Mouse (Mus musculus) midbrain, embryonic 10.5 days (tissue): ENCODE data around the gene Ppp1r16b. TPM values are rescaled to one million over a fixed set of nuclear protein-coding genes. Genes with fewer than 3 reads are reported as not detected.
"Not testable (repeated sequence)": the region's sequence is repeated elsewhere in the genome, so short reads cannot be mapped to it uniquely, and the experiment has no call there.

Experiments
- DNase-seq: peaks from one replicate; pipeline ENCODE4 v3.0.0-alpha.2; 2017; ENCODE audit warnings: low spot score
- H3K27ac ChIP-seq: fragments of 300-500 bp; sonication (generic); replicated peaks from 2 replicates; pipeline ENCODE4 v1.5.1; 2016; ENCODE audit warnings: mild to moderate bottlenecking
- H3K27me3 ChIP-seq: fragments of 300-500 bp; sonication (generic); 2 replicates; pipeline ENCODE4 v1.6.1; 2016; ENCODE audit warnings: low read depth, mild to moderate bottlenecking; ENCODE audit not compliant: poor library complexity, severe bottlenecking
- H3K36me3 ChIP-seq: fragments of 300-500 bp; sonication (generic); 2 replicates; pipeline ENCODE4 v1.6.1; 2016; ENCODE audit warnings: mild to moderate bottlenecking, moderate library complexity
- H3K4me1 ChIP-seq: fragments of 300-500 bp; sonication (generic); 2 replicates; pipeline ENCODE4 v1.6.1; 2016
- H3K4me3 ChIP-seq: fragments of 300-500 bp; sonication (generic); 2 replicates; pipeline ENCODE4 v1.5.1; 2016; ENCODE audit warnings: mild to moderate bottlenecking, moderate library complexity
- H3K9me3 ChIP-seq: fragments of 300-500 bp; sonication (generic); replicated peaks from 2 replicates; pipeline ENCODE4 v1.6.1; 2016; ENCODE audit warnings: mild to moderate bottlenecking
- WGBS: fragments of 180-500 bp; shearing (Covaris S2); methylation state at CpG from one replicate; pipeline ENCODE4 v1.1.7; 2016; 5-methylcytosine and 5-hydroxymethylcytosine counted together
- polyA plus RNA-seq: library from polyadenylated mRNA; unstranded; fragments of >200 nt; fragmentation: Nextera tagmentation; extraction: Ambion mirVana; gene quantifications from 2 replicates; pipeline ENCODE4 v1.2.1, GENCODE M21; 2016

Ppp1r16b gene
- polyA plus RNA-seq, 1 experiment from 2014 or later, result 3.7 TPM

- WGBS, result 80% methylated on average over 4 of the region's 4 CpGs
- peaks cover 29% of the 10 kb centered on the region for H3K4me1 ChIP-seq
- H3K27ac ChIP-seq, result no peak overlapping the region
- no peak for DNase-seq
- no peaks in the 10 kb centered on the region for H3K36me3 ChIP-seq
- no peaks in the 10 kb centered on the region for H3K27me3 ChIP-seq
- no peaks in the 10 kb centered on the region for H3K9me3 ChIP-seq
- H3K4me3 ChIP-seq, result no peak overlapping the region
Measured at GRCm38 (mm10) chr2:158722135-158722534, 56.9 kb downstream of the Ppp1r16b start.

DNA sequence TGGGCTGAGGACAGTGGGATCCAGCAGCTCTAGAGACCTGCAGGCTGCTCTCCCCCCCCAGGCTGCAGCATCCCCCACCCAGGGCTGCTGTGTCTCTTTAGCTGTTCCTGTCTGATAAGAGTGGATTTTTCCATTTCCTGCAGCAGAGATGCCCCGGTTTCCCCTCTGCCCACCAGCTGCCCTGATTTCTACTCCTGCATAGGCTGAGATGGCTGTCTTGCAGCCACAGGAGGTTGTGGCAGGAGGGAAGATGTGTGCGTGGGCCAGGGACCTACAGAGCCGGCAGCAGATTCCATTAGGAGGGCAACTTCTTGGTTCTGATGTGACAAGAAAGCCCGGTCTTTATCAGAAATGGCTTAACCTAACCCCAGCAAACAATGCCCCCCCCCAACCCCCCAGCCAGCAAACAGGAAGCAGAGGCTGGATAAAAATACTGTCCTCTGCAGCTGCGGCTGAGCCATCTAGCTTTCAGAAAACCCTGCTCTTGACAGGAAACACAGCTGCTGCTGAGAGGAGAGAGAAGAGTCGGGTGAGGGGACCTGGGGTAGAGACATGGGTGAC, 57.9 kb downstream of the Ppp1r16b start:
- Histone ChIP-seq H3K9me3 (no peaks in the 10 kb centered on the region), H3K27me3 (no peaks in the 10 kb centered on the region), H3K4me1 (peaks cover 29% of the 10 kb centered on the region), H3K27ac (peak overlapping the region; percentile 35; the same call in 1 of the 2 replicates), H3K36me3 (no peaks in the 10 kb centered on the region), H3K4me3 (no peak overlapping the region)
- WGBS, result 75% methylated on average over 6 of the region's 6 CpGs
- no peak for DNase-seq

GRCm38 (mm10) chr2:158723806-158724205, 58.6 kb downstream of the Ppp1r16b start:
- no peaks in the 10 kb centered on the region for H3K27me3 ChIP-seq
- H3K4me1 ChIP-seq, result peaks cover 29% of the 10 kb centered on the region
- no peaks in the 10 kb centered on the region for H3K36me3 ChIP-seq
- no peak overlapping the region for H3K4me3 ChIP-seq
- 66% methylated on average over 6 of the region's 6 CpGs for WGBS
- H3K9me3 ChIP-seq, result no peaks in the 10 kb centered on the region
- H3K27ac ChIP-seq, result no peak overlapping the region
- no peak for DNase-seq

DNA sequence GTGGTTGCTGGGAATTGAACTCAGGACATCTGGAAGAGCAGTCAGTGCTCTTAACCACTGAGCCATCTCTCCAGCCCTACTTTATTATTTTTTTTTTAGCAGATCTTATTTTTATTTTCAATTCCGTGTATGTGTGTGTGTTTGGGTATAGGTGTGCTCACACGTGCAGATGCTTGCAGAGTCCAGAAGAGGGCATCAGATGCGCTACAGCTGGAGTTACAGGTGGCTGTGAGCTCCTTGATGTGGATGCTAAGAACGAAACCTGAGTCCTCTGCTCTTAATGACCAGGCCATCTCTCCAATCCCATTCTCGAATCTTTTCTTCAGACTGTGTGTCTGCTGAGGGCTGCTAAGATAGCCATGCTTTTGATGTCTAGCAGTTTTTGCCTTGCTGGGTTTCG, 61.1 kb downstream of the Ppp1r16b start:
- H3K27ac ChIP-seq, result no peak overlapping the region
- no peaks in the 10 kb centered on the region for H3K36me3 ChIP-seq
- no peaks in the 10 kb centered on the region for H3K9me3 ChIP-seq
- no peak overlapping the region for H3K4me3 ChIP-seq
- 77% methylated on average over 6 of the region's 6 CpGs for WGBS
- DNase-seq, result no peak
- H3K4me1 ChIP-seq, result peaks cover 21% of the 10 kb centered on the region
- H3K27me3 ChIP-seq, result no peaks in the 10 kb centered on the region

- Histone ChIP-seq H3K9me3 (no peaks in the 10 kb centered on the region), H3K27me3 (no peaks in the 10 kb centered on the region), H3K27ac (no peak overlapping the region), H3K4me1 (peaks cover 6% of the 10 kb centered on the region), H3K4me3 (no peak overlapping the region), H3K36me3 (no peaks in the 10 kb centered on the region)
- 53% methylated on average over 7 of the region's 7 CpGs for WGBS
- DNase-seq, result no peak
Measured at GRCm38 (mm10) chr2:158728061-158728815, 63.0 kb downstream of the Ppp1r16b start.

GRCm38 (mm10) chr2:158730896-158731295, 65.7 kb downstream of the Ppp1r16b start:
- WGBS, result 80% methylated on average over 3 of the region's 3 CpGs
- Histone ChIP-seq H3K27ac (no peak overlapping the region), H3K4me3 (no peak overlapping the region)

GRCm38 (mm10) chr2:158732521-158732920, 67.3 kb downstream of the Ppp1r16b start:
- 90% methylated on average over 9 of the region's 9 CpGs for WGBS
- H3K27ac ChIP-seq, result no peak overlapping the region
- no peaks in the 10 kb centered on the region for H3K4me1 ChIP-seq
- no peaks in the 10 kb centered on the region for H3K27me3 ChIP-seq
- H3K9me3 ChIP-seq, result no peaks in the 10 kb centered on the region
- DNase-seq, result no peak
- no peak overlapping the region for H3K4me3 ChIP-seq
- H3K36me3 ChIP-seq, result no peaks in the 10 kb centered on the region

More at GRCm38 (mm10) chr2:158730896-158731295, 65.7 kb downstream of the Ppp1r16b start:
- no peaks in the 10 kb centered on the region for H3K4me1 ChIP-seq
- no peaks in the 10 kb centered on the region for H3K9me3 ChIP-seq
- H3K27me3 ChIP-seq, result no peaks in the 10 kb centered on the region
- no peak for DNase-seq
- no peaks in the 10 kb centered on the region for H3K36me3 ChIP-seq

- WGBS, result 77% methylated on average over 4 of the region's 4 CpGs
- Histone ChIP-seq H3K27ac (no peak overlapping the region), H3K36me3 (no peaks in the 10 kb centered on the region), H3K4me1 (peaks cover under 1% of the 10 kb centered on the region; the same call in 1 of the 2 replicates), H3K4me3 (no peak overlapping the region), H3K9me3 (no peaks in the 10 kb centered on the region), H3K27me3 (no peaks in the 10 kb centered on the region)
- no peak for DNase-seq
Measured at GRCm38 (mm10) chr2:158733136-158733535, 67.9 kb downstream of the Ppp1r16b start.

DNA sequence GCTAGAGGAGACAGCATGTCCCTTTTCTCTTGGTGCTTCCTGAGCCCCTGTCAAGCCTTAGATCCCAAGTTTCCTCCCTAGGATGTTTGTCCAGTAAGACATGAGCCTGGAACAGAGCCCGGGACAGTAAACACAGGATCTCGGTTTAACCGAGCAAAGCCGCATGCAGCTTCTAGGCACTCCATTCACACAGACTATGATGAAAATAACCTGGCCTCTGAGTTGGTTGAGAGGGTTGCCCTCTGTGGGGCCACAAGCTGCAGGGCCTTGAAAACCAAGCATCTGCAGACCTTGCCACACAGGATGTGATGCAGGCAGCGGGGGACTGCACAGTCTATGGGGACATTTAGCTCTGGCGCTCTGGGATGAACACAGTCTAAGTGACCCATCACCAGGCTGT, 68.7 kb downstream of the Ppp1r16b start:
- Histone ChIP-seq H3K4me1 (peaks cover 9% of the 10 kb centered on the region), H3K4me3 (no peak overlapping the region), H3K27ac (no peak overlapping the region), H3K36me3 (no peaks in the 10 kb centered on the region), H3K27me3 (no peaks in the 10 kb centered on the region), H3K9me3 (no peaks in the 10 kb centered on the region)
- DNase-seq, result no peak
- WGBS, result 89% methylated on average over 6 of the region's 6 CpGs

GRCm38 (mm10) chr2:158734500-158735152, 69.4 kb downstream of the Ppp1r16b start:
- H3K27me3 ChIP-seq, result no peaks in the 10 kb centered on the region

GRCm38 (mm10) chr2:158735340-158735739, 70.1 kb downstream of the Ppp1r16b start:
- peaks cover 15% of the 10 kb centered on the region for H3K4me1 ChIP-seq
- WGBS, result 94% methylated on average over 8 of the region's 8 CpGs
- H3K27me3 ChIP-seq, result no peaks in the 10 kb centered on the region
- H3K9me3 ChIP-seq, result no peaks in the 10 kb centered on the region
- DNase-seq, result no peak
- H3K36me3 ChIP-seq, result no peaks in the 10 kb centered on the region
- H3K4me3 ChIP-seq, result no peak overlapping the region
- H3K27ac ChIP-seq, result no peak overlapping the region

More at GRCm38 (mm10) chr2:158734500-158735152, 69.4 kb downstream of the Ppp1r16b start:
- Histone ChIP-seq H3K4me1 (peaks cover 15% of the 10 kb centered on the region), H3K36me3 (no peaks in the 10 kb centered on the region), H3K27ac (no peak overlapping the region), H3K4me3 (no peak overlapping the region), H3K9me3 (no peaks in the 10 kb centered on the region)
- DNase-seq, result no peak
- WGBS, result 88% methylated on average over 7 of the region's 7 CpGs

- not testable (repeated sequence) for H3K36me3 ChIP-seq, H3K9me3 ChIP-seq, H3K4me3 ChIP-seq, H3K27ac ChIP-seq, H3K27me3 ChIP-seq, DNase-seq
- peaks cover 23% of the 10 kb centered on the region for H3K4me1 ChIP-seq
- WGBS, result 82% methylated on average over 4 of the region's 4 CpGs
Measured at GRCm38 (mm10) chr2:158736247-158736646, 71.0 kb downstream of the Ppp1r16b start.

DNA sequence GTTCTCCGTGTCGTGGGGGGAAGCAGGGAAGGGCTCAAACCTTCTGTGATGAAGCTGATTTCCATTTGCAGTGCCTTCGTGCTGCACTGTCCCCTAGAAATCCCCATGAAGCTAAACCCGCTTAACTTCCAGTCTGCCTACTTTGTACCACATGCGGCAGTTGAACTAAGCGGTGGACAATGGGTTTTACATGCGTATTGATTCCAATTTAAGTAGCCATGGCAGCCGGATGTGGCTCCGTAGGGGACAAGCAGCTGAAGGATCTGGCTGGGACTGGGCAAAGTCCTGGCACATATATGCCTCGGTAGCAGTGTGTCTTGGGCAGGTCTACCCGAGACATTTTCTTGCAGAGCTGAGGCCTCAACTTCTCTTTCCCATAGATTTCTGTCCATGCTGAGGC, 73.4 kb downstream of the Ppp1r16b start:
- H3K27me3 ChIP-seq, result no peaks in the 10 kb centered on the region
- peak overlapping the region; percentile 63 for H3K27ac ChIP-seq
- peaks cover 30% of the 10 kb centered on the region for H3K4me1 ChIP-seq
- H3K4me3 ChIP-seq, result no peak overlapping the region
- WGBS, result 74% methylated on average over 11 of the region's 11 CpGs
- H3K36me3 ChIP-seq, result peaks cover 12% of the 10 kb centered on the region
- H3K9me3 ChIP-seq, result 0 out of 2 replicates have a peak, but pooled peaks cover 4% of the 10 kb centered on the region
- DNase-seq, result peak; percentile 37
